Mouse (Mus musculus) stomach, postnatal 0 days (tissue): ENCODE measurements around the gene Plxdc2.

Source experiments
- CTCF ChIP-seq: IDR thresholded peaks from 2 replicates; pipeline ENCODE4 v1.5.1; 2016; ENCODE audit warnings: antibody characterized with exemption, low read depth, mild to moderate bottlenecking, moderate library complexity
- EP300 ChIP-seq: optimal IDR thresholded peaks from 2 replicates; pipeline ENCODE3; 2016; ENCODE audit warnings: antibody characterized with exemption

DNA sequence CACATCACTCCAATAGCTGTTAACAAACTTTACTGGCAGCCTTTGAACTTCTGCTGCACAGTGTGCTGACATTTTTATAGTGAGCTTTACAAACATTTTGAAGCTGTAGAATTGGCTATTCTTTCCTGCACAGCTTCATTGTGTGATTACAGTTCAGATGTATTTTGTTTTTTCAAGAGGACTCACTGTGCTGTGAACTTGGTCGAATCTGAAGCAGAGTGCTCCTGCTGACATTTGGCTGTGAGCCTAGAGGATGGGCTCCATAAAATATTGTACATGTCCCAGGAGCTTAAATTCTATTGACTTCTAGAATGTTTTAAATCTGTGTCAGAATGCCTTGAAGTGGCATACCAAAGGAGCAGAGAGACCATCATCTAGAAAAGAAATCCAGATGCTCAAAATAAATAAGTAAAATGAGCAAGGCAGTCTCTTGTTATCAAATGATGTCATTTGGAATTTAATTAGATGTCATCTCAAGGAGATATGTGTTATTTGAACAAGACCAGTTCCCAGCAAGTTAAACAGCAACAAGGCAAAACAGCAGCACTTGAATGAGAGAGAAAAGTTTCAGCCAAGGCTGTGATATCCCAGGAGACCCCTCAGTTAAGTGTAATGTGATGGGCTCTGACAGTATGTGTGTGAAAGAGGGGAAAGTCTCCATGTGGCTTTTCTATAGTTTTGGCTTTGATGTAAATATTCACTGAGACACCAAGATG lies 417.5 kb downstream of the Plxdc2 start:
- TF ChIP-seq CTCF (no peak), EP300 (no peak)
